Mouse (Mus musculus) hindbrain, embryonic 13.5 days (tissue): ENCODE measurements at regions not wholly inside any gene's neighbourhood (a gene's known extent, or its start where the extent isn't known, plus 50 kb on each side); places are given as distances from the start of the nearest gene placed in this dataset.
A peak's percentile ranks its signal among the peaks of the same experiment; 100 is the strongest.

Experiments
- ATAC-seq: fragments of 200-750 bp; cut with Nextera tagmentation; 2 replicates; pipeline ENCODE4 v1.8.0; 2017; ENCODE audit warnings: moderate TSS enrichment; ENCODE audit not compliant: low FRiP score
- H3K27ac ChIP-seq: fragments of 300-500 bp; sonication (generic); 2 replicates; pipeline ENCODE4 v1.5.1; 2015; ENCODE audit warnings: inconsistent platforms, mild to moderate bottlenecking, moderate library complexity
- H3K27me3 ChIP-seq: fragments of 300-500 bp; sonication (generic); 2 replicates; pipeline ENCODE4 v1.6.1; 2015; ENCODE audit warnings: mild to moderate bottlenecking, inconsistent platforms
- H3K36me3 ChIP-seq: fragments of 300-500 bp; sonication (generic); 2 replicates; pipeline ENCODE4 v1.6.1; 2015; ENCODE audit warnings: mild to moderate bottlenecking, inconsistent platforms
- H3K4me1 ChIP-seq: fragments of 300-500 bp; sonication (generic); replicated peaks from 2 replicates; pipeline ENCODE4 v1.6.1; 2015; ENCODE audit warnings: inconsistent platforms
- H3K4me2 ChIP-seq: fragments of 300-500 bp; sonication (generic); 2 replicates; pipeline ENCODE4 v1.6.1; 2015; ENCODE audit warnings: inconsistent platforms, mild to moderate bottlenecking, moderate library complexity
- H3K4me3 ChIP-seq: fragments of 300-500 bp; sonication (generic); 2 replicates; pipeline ENCODE4 v1.5.1; 2015; ENCODE audit warnings: mild to moderate bottlenecking, inconsistent platforms
- H3K9ac ChIP-seq: fragments of 300-500 bp; sonication (generic); 2 replicates; pipeline ENCODE4 v1.6.1; 2015; ENCODE audit warnings: mild to moderate bottlenecking, inconsistent platforms
- H3K9me3 ChIP-seq: fragments of 300-500 bp; sonication (generic); 2 replicates; pipeline ENCODE4 v1.6.1; 2016; ENCODE audit warnings: inconsistent platforms
- WGBS: fragments of 180-500 bp; shearing (Covaris S2); methylation state at CpG from one replicate; pipeline ENCODE4 v1.1.7; 2015; 5-methylcytosine and 5-hydroxymethylcytosine counted together

DNA sequence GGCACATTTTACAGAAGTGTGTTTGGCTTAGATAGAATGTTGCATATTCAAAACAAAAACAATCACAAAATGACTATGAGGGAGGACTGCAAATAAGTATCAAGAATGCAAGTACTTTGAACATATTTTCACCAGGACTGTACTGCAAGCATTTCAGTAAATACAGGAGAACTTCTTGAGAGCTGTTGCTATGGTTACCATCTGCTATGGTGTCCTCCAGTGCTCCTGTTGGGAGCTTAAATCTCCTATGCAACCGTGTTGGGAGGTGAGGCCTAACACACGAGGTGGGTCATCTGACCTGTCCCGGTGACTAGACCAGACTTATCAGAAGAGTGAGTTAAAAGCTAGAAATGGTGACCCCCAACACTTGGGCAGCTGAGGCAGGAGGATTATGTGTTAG lies 253.9 kb downstream of the 1500009L16Rik start:
- Histone ChIP-seq H3K27ac (no peak overlapping the region), H3K27me3 (no peaks in the 10 kb centered on the region), H3K4me2 (no peak overlapping the region), H3K4me1 (0 out of 2 replicates have a peak, but pooled peaks cover 2% of the 10 kb centered on the region), H3K9me3 (no peaks in the 10 kb centered on the region), H3K36me3 (no peaks in the 10 kb centered on the region), H3K9ac (no peak overlapping the region), H3K4me3 (no peak overlapping the region)
- no peak for ATAC-seq
- 34% methylated on average over 3 of the region's 3 CpGs for WGBS

DNA sequence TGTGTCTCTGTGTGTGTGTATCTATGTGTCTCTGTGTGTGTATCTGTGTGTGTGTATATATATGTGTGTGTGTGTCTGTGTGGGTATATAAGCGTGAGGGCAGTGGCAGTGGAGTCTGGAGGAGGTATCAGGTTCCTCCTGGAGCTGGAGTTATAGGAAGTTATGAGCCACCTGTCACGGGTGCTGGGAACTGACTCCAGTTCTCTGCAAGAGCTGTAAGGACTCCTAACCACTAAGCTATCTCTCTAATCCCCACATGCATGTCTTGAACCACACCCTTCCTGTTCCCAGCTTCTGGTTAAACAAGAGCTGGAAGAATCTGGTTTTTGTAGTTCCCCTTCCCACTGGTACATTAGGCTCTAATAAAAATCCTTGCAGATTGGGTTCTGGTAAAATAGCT lies 257.3 kb downstream of the 1500009L16Rik start:
- ATAC-seq: no peak
- H3K36me3 ChIP-seq: no peaks in the 10 kb centered on the region
- no peak overlapping the region for H3K9ac ChIP-seq
- peaks cover 4% of the 10 kb centered on the region for H3K4me1 ChIP-seq
- no peak overlapping the region for H3K4me2 ChIP-seq
- H3K27me3 ChIP-seq: no peaks in the 10 kb centered on the region
- no peak overlapping the region for H3K27ac ChIP-seq
- no peaks in the 10 kb centered on the region for H3K9me3 ChIP-seq
- H3K4me3 ChIP-seq: no peak overlapping the region
- WGBS: 89% methylated on average over 2 of the region's 2 CpGs

DNA sequence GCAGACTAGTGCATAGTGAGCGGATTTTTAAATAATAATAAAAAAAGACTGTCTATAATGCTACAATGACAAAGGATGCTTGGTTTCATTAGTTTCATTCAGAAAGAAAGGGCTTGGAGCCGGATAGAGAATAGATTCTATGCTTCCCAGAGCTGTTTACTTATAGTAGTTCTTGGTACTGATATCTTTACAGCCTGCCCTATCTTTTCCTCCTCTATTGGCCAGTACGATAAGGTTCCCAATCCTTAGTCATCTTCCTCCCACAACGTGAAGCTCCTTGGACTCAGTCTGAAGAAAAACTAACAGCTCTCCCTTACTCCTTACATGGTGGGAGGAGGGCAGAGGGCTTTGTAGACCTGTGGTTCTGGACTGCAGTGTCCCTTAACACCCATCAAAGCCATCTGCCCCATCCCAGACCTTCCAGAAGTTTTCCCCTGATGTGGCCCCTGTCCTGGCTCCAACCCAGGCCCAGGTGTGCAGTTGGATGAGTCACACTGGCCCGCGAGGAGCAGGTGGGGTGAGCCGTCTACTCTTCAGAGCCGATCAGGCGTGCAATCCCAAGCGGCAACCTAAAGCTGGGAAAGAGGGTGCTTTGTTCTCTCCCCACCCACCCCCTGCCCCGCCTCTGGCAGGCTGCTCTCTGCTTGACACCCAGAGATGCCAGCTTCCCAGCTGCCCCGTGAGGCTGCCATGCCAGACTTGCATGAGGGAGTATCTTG lies 262.2 kb downstream of the 1500009L16Rik start:
- 64% methylated on average over 12 of the region's 12 CpGs for WGBS
- Histone ChIP-seq H3K4me3 (no peak overlapping the region), H3K9ac (no peak overlapping the region), H3K27ac (no peak overlapping the region), H3K27me3 (no peaks in the 10 kb centered on the region), H3K9me3 (no peaks in the 10 kb centered on the region), H3K4me1 (peaks cover 8% of the 10 kb centered on the region), H3K4me2 (no peak overlapping the region), H3K36me3 (no peaks in the 10 kb centered on the region)
- 0 out of 2 replicates have a peak, but pooled peaks have one; percentile 32 for ATAC-seq

DNA sequence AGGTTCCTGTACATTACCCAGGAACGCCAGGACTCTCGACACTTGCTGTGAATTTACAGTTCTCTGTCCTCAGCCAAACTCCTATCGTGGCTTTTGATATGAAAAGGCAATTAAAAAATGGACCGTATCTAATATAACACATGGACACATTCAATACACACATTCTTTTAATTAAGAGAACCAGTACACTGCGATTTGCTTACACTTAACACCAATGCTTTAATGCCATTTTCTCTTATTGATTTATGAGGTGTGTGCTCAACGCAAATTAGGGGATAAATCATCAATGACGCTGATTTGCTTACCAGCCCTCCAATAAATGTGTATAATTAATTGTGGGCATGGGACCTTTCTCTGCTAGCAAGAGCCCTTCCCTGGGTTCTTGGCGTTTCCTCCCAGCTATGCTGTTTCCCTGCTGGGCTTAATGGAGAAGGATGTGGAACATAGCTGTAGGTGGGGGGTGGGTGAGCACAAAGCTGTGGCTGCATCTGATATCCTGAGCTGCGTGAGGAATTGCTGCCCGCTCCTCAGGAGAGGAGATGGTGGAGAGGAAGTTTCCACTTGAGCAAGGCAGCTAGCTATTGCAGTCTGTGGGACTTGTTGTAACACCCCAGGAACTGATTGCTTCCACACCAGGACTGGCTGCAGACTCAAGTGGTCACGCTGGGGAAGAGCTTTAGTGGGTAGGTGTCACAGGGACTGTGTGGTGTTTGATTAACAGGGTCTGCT lies 270.1 kb downstream of the 1500009L16Rik start:
- H3K27me3 ChIP-seq: no peaks in the 10 kb centered on the region
- no peaks in the 10 kb centered on the region for H3K9me3 ChIP-seq
- H3K4me3 ChIP-seq: no peak overlapping the region
- 68% methylated on average over 11 of the region's 11 CpGs for WGBS
- H3K9ac ChIP-seq: no peak overlapping the region
- H3K4me2 ChIP-seq: no peak overlapping the region
- peaks cover 7% of the 10 kb centered on the region for H3K4me1 ChIP-seq
- no peak overlapping the region; the same call in 1 of the 2 replicates for H3K27ac ChIP-seq
- no peaks in the 10 kb centered on the region for H3K36me3 ChIP-seq
- peak; percentile 61; the same call in 1 of the 2 replicates for ATAC-seq

DNA sequence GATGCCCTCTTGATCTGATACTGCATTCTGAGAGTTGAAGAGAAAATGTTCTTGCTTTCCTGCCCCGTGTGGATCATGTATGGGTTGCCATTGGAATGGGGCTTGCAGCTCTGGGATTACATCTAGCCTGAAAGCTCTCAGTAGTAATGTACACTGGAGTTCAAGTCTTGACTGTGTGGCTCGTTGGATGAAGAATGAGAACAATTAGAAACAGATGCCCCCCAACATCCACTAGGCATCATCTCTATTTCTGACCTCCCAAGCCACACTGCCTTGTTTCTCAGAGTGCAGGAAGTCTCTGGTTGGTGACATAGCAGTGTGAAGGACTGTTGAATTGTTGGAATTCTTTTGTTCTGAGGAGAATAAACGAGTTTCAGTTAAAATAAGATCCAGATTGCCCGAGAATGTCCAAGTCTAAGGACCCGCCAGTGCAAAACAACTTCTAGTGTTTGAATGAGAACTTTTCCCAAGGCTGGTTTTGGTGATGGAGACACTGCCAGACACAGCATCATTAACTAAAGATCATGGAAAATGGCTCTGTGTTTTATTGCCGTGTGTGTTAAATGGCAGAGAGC lies 272.4 kb downstream of the 1500009L16Rik start:
- H3K9ac ChIP-seq: no peak overlapping the region
- no peak for ATAC-seq
- H3K36me3 ChIP-seq: no peaks in the 10 kb centered on the region
- no peak overlapping the region for H3K4me2 ChIP-seq
- no peak overlapping the region for H3K27ac ChIP-seq
- no peaks in the 10 kb centered on the region for H3K27me3 ChIP-seq
- 71% methylated on average over 6 of the region's 6 CpGs for WGBS
- H3K4me3 ChIP-seq: no peak overlapping the region
- H3K9me3 ChIP-seq: no peaks in the 10 kb centered on the region
- H3K4me1 ChIP-seq: peaks cover 7% of the 10 kb centered on the region

DNA sequence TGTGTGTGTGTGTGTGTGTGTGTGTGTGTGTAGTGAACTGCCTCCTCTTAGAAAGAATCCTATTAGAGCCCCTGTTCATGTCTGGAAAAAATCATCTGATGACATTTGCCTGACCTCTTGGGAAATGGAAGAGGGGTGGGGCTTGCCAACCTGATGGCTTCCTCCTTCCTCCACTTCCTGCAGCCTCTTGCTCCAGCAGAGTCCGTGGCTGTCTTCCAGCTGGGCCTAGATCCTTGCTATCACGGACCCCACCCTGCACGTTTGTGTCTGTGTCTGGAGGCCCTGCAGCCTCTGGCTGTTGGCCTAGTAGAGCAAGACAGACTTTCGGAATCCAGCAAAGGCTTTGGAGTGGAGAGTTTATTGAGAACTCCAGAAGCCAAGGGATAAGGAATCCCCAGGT lies 273.2 kb downstream of the 1500009L16Rik start:
- ATAC-seq: no peak
- Histone ChIP-seq H3K36me3 (no peaks in the 10 kb centered on the region), H3K27ac (no peak overlapping the region), H3K27me3 (no peaks in the 10 kb centered on the region), H3K9ac (no peak overlapping the region), H3K4me1 (peaks cover 10% of the 10 kb centered on the region), H3K4me3 (no peak overlapping the region), H3K9me3 (no peaks in the 10 kb centered on the region), H3K4me2 (no peak overlapping the region)
- 87% methylated on average over 4 of the region's 4 CpGs for WGBS

DNA sequence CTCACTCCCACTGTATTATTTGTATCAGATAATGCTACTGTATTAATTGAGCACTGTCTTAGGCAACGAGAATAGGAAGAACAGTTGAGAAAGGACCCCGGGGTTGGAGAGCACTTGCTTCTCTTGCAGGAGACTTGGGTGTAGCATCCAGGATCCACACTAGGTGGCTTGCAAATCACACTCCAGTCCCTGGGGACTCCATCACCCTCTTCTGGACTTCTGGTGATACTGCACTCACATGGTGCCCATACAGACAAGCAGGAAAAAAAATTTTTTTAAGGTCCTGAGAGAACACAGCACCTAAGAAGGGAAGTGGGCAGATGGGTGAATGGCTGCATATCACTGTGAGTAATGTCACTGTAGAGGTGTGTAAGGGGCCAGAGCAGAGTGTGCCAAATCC lies 273.8 kb downstream of the 1500009L16Rik start:
- no peaks in the 10 kb centered on the region for H3K36me3 ChIP-seq
- 86% methylated on average over 2 of the region's 2 CpGs for WGBS
- no peak overlapping the region for H3K4me3 ChIP-seq
- ATAC-seq: no peak
- no peak overlapping the region for H3K9ac ChIP-seq
- H3K4me2 ChIP-seq: no peak overlapping the region
- H3K27ac ChIP-seq: no peak overlapping the region
- no peaks in the 10 kb centered on the region for H3K27me3 ChIP-seq
- no peaks in the 10 kb centered on the region for H3K9me3 ChIP-seq
- H3K4me1 ChIP-seq: peaks cover 10% of the 10 kb centered on the region

DNA sequence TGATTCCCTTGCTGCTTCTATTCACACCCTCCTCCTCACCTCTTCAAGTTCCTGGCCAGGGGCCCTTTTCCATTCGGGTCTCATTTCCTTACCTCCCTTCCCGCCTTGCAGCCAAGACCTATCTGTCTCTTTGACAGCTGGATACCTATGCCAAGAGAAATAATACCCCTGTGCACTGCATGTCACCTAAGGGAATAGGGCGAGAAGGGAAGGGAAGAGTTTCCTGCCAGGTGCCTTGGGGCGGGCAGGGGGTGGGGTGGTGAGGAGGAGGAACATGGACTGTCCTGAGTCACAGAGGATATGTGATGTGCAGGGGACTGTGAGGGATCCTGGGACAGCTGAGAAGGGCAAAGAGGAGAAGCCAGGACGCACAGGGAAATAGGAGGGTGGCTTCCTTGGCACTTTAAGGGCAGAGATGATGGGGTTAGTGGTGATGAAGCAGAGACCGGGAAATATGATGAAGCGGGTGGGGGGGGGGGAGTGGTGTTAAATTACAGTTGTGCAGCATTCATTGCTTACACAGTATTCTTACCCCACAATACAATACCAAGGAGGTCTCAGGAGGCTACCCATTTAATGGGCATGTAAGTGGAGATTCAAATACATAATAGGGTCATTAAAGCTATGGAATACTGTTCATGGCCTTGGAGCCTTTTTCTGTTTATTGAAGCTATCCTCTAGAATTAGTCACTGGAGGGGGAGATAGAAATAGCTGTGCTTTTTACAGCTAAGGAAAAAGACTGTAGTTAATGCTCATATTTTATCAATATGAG lies 278.0 kb downstream of the 1500009L16Rik start:
- Histone ChIP-seq H3K9ac (no peak overlapping the region), H3K36me3 (no peaks in the 10 kb centered on the region), H3K4me1 (0 out of 2 replicates have a peak, but pooled peaks cover 8% of the 10 kb centered on the region), H3K27me3 (0 out of 2 replicates have a peak, but pooled peaks cover 3% of the 10 kb centered on the region), H3K4me2 (no peak overlapping the region), H3K27ac (no peak overlapping the region), H3K9me3 (no peaks in the 10 kb centered on the region), H3K4me3 (no peak overlapping the region)
- no peak for ATAC-seq
- WGBS: 77% methylated on average over 7 of the region's 7 CpGs

DNA sequence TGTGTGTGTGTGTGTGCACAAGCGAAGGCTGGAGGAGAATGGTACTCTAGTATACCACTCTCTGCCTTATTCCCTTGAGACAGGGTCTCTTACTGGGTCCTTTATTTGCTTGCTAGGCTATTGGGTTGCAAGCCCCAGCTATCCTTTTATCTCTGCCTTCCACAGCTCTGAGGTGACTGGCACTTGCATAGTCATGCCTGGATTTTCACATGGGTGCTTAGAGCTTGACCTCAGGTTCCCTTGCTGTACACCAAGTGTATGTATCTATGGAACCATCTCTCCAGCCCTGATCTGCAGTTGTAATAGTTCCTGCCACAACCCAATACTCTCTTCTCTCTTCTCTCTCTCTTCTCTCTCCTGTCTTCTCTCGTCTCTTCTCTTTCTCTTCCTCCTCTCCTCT lies 280.1 kb downstream of the 1500009L16Rik start:
- Histone ChIP-seq H3K4me1 (0 out of 2 replicates have a peak, but pooled peaks cover 8% of the 10 kb centered on the region), H3K36me3 (no peaks in the 10 kb centered on the region), H3K27ac (no peak overlapping the region), H3K4me3 (no peak overlapping the region), H3K4me2 (no peak overlapping the region), H3K27me3 (0 out of 2 replicates have a peak, but pooled peaks cover 3% of the 10 kb centered on the region), H3K9me3 (no peaks in the 10 kb centered on the region), H3K9ac (no peak overlapping the region)
- ATAC-seq: no peak
- 84% methylated on average over 2 of the region's 2 CpGs for WGBS

DNA sequence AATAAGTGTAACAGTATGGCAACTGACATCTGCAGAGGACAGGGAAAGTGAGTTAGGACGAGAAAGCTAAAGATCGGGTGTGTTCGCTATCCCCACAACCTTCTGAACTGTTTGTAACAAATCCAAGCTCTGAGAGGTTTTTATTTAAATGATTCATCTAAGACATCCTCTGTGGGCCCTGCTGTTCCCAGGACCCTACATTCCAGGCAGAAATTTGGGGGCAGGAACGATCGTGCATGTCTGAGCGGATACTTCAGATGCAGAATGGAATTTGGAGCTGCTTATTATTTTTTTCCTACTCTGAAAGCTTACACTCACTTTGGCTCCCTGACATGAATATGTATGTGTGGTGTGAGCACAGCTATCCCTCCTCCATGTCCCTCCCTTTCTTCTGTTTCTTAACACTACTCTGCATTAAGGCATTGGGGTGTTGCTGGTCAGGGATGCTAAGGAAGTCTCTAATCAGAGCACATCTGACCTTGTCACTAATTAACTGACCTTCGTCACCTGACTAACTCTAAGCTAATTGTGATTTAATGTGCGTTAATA lies 281.0 kb downstream of the 1500009L16Rik start:
- Histone ChIP-seq H3K9me3 (no peaks in the 10 kb centered on the region), H3K4me3 (no peak overlapping the region), H3K27me3 (0 out of 2 replicates have a peak, but pooled peaks cover 3% of the 10 kb centered on the region), H3K9ac (no peak overlapping the region), H3K4me2 (no peak overlapping the region), H3K27ac (no peak overlapping the region), H3K4me1 (0 out of 2 replicates have a peak, but pooled peaks cover 8% of the 10 kb centered on the region), H3K36me3 (no peaks in the 10 kb centered on the region)
- ATAC-seq: no peak
- 85% methylated on average over 8 of the region's 8 CpGs for WGBS

DNA sequence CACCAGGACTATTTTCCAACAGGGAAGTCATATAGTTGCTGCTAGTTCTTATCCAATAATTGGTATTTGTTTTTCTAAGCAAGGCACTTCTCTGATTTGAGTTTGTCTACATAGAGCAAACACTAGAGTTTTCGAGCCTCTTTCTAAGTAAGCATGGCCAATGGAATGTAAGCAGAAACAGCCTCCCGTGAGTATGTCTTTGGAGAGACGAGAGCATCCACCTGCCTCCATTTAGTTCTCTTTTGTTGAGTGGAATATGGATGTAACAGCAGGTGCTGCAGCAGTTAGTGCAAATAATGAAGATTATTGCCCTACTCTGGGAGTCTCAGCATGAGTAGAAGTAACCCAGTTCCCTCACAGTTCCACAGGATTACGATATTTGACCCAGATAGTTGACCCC lies 286.3 kb downstream of the 1500009L16Rik start:
- Histone ChIP-seq H3K4me1 (no peaks in the 10 kb centered on the region), H3K9ac (no peak overlapping the region), H3K9me3 (no peaks in the 10 kb centered on the region), H3K27ac (no peak overlapping the region), H3K4me2 (no peak overlapping the region), H3K4me3 (no peak overlapping the region), H3K36me3 (no peaks in the 10 kb centered on the region), H3K27me3 (no peaks in the 10 kb centered on the region)
- WGBS: 82% methylated on average over 4 of the region's 4 CpGs
- no peak for ATAC-seq

DNA sequence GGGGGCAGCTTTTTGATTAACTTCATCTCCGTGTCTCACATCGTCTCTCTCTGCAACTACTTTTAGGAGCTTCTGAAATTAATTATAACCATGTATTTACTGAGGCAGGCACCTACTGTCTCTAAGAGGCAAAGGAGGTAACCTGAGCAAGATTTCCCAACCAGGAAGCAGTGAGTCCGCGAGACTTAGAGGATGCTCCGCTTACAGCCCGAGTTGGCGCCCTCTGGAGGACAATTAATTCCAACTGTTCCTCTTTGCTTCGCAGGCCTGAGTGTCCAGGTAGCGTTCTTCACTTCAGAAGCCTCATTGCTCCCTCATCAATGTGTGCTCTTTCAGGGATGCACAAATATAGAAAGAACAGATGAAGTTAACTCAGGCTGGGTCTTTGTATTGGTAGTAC lies 296.7 kb downstream of the 1500009L16Rik start:
- H3K4me3 ChIP-seq: no peak overlapping the region
- no peak overlapping the region for H3K4me2 ChIP-seq
- no peak overlapping the region for H3K27ac ChIP-seq
- H3K9ac ChIP-seq: no peak overlapping the region
- 13% methylated on average over 9 of the region's 9 CpGs for WGBS
- no peaks in the 10 kb centered on the region for H3K4me1 ChIP-seq
- H3K36me3 ChIP-seq: no peaks in the 10 kb centered on the region
- H3K27me3 ChIP-seq: no peaks in the 10 kb centered on the region
- H3K9me3 ChIP-seq: no peaks in the 10 kb centered on the region
- ATAC-seq: no peak
